Mouse (Mus musculus): ENCODE results near the gene Chst8.

Chst8 gene

GRCm38 (mm10) chr7:34672916-34673315 is 139.6 kb downstream of the Chst8 start:
- no peak for DNase-seq (ENCODE audit: extremely low read depth, low read depth, low spot score)

- DNase-seq (ENCODE audit: extremely low read depth, low read depth, low spot score): no peak
These were observed 140.6 kb downstream of the Chst8 start for GRCm38 (mm10) chr7:34671911-34672310.

DNA sequence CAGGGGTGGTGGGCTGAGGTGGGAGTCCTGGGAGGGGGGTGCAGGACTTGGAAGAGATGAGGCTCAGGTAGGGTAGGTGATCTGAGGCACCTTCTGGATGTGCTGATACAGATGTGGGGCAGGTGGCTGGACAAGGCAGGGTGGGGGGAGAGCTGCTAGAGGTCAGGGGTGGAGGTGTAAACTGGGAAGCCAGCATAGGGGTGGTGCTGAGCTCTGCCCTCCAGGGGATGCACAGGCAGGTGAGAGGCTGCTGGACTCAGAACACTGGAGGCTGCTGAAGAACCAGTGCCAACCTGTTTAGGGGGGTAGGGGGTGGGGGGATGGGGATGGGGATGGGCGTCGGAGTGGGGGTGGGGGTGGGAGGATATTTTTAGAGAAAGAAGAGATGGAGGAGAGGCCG is 141.7 kb downstream of the Chst8 start:
- DNase-seq (ENCODE audit: extremely low read depth, low read depth, low spot score): no peak

DNA sequence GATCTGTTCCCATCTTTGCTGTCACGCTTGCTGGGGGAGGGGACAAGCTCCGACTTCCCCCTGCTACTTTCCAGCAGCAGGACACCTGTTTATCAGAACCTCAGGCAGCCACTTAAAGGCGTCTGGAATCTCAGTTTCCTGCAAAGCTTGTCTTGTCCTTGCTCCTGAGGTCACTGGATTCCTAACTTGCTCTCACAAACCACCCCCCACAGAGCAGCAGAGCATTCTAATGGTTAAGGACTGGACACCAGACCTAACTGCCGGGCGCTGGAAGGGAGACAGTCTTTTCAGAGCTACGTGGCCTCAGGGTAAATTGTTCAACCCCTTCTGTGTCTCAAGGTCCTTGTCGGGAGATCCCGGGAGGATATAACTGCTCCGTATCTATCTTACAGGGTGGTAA is 143.2 kb downstream of the Chst8 start:
- no peak for DNase-seq (ENCODE audit: extremely low read depth, low read depth, low spot score)

DNA sequence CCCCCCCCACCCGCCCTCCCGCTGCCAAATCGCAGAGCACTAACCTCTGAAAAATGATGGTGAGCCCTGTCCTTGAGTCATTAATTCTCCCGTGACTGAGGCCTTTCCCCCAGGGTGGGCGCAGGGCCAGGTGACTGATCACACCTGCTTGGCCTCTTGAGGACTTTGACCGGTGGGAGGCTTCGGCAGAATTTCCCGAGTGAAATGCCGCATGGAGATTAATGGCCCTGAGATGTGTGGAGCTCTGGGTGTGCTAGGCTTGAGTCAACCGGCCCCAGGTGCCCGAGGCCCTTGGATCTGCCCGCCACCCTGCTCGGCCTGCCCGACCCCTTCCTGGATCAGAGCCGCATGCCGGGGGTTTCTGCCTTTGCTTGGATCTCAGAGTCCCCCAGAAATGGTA is 144.6 kb downstream of the Chst8 start:
- DNase-seq (ENCODE audit: extremely low read depth, low read depth, low spot score): no peak

DNA sequence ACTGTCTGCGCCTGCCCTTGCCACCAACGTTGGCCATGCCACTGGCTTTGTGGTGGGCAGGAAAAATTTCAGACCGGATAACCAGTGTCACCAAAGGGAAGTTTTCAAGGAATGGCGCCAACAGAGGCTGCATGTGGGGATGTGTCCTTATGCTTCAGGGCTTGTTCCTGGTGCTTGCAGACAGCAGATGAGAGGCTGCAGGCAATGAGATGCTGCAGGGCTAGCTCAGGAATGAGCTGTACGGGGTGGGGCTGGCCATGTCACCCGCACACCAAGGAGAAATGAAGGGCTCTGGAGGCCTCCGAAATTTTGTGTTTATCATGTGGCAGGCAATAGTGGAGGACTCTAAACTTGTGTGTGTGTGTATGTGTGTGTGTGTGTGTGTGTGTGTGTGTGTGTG is 149.4 kb downstream of the Chst8 start:
- DNase-seq (ENCODE audit: extremely low read depth, low read depth, low spot score): no peak

DNA sequence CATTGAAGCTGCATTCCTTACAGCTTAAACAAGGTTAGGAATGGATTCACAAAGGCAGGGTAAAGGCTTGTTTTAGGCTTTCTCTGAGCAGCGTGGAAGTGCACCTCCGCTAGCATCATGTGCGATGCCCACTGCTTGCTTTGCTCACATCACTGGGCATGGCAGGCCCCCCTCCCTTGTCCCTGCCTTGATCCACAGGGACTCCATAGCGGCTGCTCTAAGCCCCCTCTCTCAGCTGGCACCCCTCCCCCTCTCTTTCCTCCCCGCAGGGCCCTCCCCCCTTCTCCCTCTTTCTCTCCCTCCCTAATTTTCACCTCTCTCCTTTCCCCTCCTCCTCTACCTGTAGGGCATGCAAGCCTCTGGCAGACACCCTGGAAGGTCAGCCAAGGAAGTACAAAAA is 150.3 kb downstream of the Chst8 start:
- DNase-seq (ENCODE audit: extremely low read depth, low read depth, low spot score): no peak

DNA sequence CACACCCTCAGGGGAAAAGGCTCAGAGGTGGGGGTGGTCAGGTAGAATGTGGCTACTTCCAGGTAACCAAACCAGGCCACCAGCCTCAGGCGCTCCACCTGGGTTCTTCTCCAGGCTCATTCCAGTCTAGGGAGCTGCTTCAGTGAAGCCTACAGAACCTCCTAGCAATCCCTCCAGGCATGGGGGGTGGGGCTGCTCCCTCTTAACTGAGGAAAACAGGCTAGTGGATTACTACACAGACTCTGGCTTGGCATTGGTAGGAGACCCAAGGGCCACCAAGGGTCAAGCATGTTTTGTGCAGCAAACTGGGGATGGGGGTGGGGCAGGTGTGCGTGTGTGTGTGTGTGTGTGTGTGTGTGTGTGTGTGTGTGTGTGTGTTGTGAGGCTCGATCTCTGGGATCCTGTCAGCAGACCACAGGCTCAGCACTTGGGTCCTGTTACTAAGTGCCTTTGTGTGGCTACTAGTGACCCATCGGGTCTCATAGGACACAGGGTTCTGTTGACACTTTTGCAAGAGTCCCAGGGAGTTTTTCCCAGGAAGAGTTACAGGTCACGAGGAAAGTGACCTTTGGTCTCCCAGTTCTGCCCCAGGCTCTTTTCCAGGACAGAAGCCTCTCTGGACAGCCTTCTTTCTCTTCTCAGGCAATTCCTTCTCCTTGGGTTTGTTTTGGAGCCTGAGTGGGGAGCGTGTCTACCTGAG is 153.0 kb downstream of the Chst8 start:
- DNase-seq (ENCODE audit: extremely low read depth, low read depth, low spot score): no peak

GRCm38 (mm10) chr7:34656632-34657031 is 155.9 kb downstream of the Chst8 start, which contains the start of gene Kctd15:
TSS of gene Kctd15 (minus strand) at chr7:34656732.
- no peak for DNase-seq (ENCODE audit: extremely low read depth, low read depth, low spot score)

DNA sequence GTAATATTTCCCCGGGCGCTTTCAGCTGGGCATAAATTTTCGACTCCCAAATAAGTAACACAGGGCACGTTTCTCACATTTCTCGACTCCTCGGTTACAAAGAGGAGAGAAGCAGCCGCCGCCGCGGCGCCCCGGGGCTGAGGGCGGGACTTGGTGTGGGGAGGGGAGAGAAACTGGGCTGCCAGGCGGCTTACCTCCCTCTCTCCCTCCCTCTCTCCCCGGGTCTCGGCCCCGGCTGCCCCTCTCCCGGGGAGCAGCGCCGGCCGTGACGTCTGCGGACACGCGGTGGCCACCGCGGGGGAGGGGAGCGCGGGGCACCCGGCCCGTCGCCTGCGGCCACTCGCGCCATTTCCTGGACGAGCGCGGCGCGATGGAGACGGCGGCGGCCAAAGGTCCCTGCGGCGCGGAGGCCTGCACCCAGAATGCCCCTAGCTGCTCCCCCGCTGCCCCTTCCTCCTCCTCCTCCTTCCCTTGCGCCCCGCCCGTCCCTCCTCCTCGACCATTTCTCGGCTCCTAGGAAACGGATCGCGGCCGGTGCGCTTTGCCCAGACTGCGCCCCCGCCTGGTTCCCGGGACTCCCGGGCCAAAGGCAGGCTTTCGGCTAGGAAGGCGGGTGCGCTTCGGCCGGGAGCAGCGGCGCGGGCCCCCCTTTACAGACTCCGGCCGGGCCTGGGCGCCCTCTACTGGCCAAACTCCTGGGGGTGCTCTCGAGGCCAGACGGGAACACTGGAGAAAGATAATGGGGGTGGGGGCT is 157.2 kb downstream of the Chst8 start:
- DNase-seq (ENCODE audit: extremely low read depth, low read depth, low spot score): no peak

DNA sequence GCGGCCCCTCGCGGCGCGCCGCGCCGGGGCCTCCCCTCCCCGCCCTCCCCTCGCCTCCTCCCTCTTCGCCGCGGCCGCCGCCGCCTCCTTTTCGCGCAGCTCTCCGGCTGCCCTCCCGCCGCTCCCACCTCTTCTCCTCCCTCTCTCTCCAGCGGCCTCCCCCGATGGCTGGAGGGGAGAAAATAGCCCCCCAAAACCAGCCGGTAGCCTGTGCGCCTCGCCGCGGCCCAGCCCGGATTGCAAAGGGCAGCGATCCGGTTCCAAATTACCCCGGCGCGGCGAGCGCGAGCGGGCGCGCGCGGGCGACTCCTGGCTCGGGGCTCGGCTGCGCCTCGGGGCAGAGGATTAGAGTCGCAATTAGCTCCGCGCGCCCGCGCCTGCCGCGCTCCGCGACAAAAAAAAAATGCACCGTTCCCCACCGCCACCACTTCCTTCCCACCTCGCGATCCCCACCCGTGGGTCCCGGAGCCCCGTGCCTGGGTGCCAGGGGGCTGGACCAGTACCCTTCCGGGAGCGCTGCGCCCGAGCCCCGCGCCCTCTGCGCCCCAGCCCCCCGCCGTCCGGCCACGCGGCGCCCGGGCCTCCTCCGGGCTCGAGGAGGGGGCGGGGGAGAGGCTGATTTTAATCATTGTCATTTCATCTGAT is 157.9 kb downstream of the Chst8 start:
- DNase-seq (ENCODE audit: extremely low read depth, low read depth, low spot score): no peak

- DNase-seq (ENCODE audit: extremely low read depth, low read depth, low spot score): no peak
These were observed 158.6 kb downstream of the Chst8 start for GRCm38 (mm10) chr7:34653731-34654440.

- no peak for DNase-seq (ENCODE audit: extremely low read depth, low read depth, low spot score)
These were observed 159.6 kb downstream of the Chst8 start for GRCm38 (mm10) chr7:34652751-34653502.

DNA sequence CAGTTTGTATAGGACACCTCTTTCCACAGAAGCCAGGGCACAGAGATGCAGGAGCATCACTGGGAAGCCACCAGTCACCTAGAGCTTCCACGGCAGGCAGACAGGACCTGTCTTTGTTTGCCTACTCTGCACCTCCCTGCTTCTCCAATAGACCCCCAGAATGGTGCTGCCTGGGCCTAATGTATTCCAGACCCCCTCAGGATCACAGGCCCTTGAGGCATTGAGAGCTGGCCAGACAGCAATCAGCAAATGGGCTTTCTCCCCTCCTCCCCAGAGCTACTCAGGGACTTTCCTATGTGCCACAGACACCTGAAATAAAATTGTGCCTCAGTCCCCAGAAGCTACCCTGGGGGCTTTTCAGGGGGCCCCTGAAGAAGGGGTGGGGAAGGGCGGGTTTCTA is 161.1 kb downstream of the Chst8 start:
- no peak for DNase-seq (ENCODE audit: extremely low read depth, low read depth, low spot score)

- DNase-seq (ENCODE audit: extremely low read depth, low read depth, low spot score): no peak
These were observed 165.5 kb downstream of the Chst8 start for GRCm38 (mm10) chr7:34647052-34647451.

GRCm38 (mm10) chr7:34646144-34646795 is 166.2 kb downstream of the Chst8 start:
- no peak for DNase-seq (ENCODE audit: extremely low read depth, low read depth, low spot score)

GRCm38 (mm10) chr7:34645623-34646022 is 166.9 kb downstream of the Chst8 start:
- DNase-seq (ENCODE audit: extremely low read depth, low read depth, low spot score): no peak

DNA sequence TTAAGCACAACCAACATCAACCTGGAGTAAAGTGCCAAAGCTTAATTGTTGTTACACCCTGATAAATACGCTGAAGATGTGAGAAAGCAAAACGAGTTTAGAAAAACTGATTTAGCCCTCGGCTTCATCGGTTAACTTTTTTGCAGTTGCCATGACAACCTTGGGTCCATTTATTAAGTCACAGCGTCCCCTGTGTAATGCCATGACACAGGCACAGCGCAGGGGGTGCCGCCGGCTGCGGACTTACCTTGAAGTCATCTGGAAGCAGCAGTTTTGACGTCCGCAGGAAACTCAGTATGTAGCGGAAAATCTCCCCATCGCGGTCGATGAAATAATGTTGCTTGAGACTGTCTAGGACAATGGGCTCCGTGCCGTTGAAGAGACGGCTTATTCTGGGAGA is 167.9 kb downstream of the Chst8 start:
- DNase-seq (ENCODE audit: extremely low read depth, low read depth, low spot score): no peak

DNA sequence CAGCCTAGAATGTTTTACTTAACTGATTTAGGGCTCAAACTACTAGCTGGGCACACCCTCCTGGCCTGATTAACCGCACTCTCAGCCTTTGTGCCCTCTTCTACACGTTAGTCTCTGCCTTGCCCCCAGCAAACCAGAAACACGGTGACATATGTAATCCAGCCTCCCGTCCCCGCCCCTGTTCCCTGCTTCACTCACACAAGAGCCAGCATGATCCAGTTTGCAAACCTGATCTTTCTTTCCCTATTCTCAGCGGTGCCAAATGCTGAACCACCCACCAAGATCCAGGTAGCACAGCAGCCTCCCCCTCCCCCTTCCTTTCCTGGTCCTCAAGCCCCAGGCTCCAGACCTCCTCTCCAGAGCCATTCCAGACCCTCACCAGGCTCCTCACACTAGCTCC is 169.2 kb downstream of the Chst8 start:
- DNase-seq (ENCODE audit: extremely low read depth, low read depth, low spot score): no peak

DNA sequence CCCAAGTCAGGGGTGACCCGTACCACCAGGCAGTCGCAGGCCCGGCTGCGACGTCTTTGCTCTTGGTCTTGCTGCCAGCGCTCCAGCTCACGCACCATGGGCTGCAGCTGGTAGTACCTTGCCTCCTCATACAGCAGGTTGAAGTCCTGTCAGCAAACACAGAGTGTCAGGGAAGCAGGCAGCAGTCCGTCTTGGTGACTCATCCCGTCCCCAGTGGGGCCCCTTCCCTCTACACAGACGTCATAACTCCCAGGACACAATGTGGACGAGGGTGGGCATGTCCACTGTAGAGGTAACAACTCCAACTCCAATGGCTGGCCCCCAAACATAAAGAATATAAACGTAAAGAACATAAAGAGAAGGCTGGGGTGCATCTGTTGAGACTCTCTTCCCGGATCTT is 170.5 kb downstream of the Chst8 start:
- DNase-seq (ENCODE audit: extremely low read depth, low read depth, low spot score): no peak

All from fat pad, adult 2 months (tissue).